Mouse (Mus musculus) gastrocnemius, adult 2 months (tissue): ENCODE measurements around the gene 0610040J01Rik. TPM values are rescaled to one million over a fixed set of nuclear protein-coding genes. Genes with fewer than 3 reads are reported as not detected.
A peak's percentile ranks its signal among the peaks of the same experiment; 100 is the strongest.

ENCODE experiments used
- DNase-seq: peaks from one replicate; pipeline ENCODE4 v3.0.0; 2022
- H3K27ac ChIP-seq: fragments of 200-600 bp; 2 replicates; pipeline ENCODE4 v1.8.1; 2022; ENCODE audit warnings: mild to moderate bottlenecking
- H3K4me3 ChIP-seq: fragments of 200-600 bp; 2 replicates; pipeline ENCODE4 v1.8.1; 2022; ENCODE audit warnings: mild to moderate bottlenecking, moderate library complexity
- CTCF ChIP-seq: fragments of 200-600 bp; IDR thresholded peaks from 2 replicates; pipeline ENCODE4 v1.8.1; 2022; ENCODE audit warnings: antibody characterized with exemption, mild to moderate bottlenecking, moderate library complexity
- intact Hi-C: fragments of 180-260 bp; cut with DNase I; formaldehyde crosslinking; loops from one replicate; pipeline ENCODE4 v1.15.1; 2025
- total RNA-seq, 2 experiments: library from RNA; stranded (reverse); gene quantifications; 2 replicates each; pipeline ENCODE4 v1.2.3; 2021

The 0610040J01Rik gene
- total RNA-seq, 2 experiments from 2014 or later = 5.6 to 11.4 TPM

DNA sequence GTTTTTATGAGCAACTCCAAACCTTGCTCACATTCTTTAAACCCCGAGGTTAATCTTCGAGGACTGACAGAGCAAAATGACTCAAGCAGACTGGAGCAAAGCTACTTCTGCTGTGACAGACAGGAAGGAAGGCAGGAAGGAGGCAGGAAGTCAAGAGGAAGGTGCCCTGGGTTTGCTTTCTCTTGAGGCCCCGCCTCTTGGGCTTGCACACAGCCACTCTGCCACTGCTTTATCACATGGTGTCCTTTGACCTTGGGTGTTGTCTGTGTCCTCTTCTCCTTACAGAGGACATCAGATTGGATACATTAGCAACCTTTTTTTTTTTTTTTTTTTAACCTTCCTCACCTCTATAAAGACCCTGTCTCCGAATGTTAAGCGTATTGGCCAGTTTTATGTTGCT, 25.0 kb downstream of the 0610040J01Rik start:
- intact Hi-C loops = no loop called here
- DNase-seq = no peak
- TF ChIP-seq CTCF = no peak
- H3K4me3 ChIP-seq = no peak overlapping the region
- no peak overlapping the region for H3K27ac ChIP-seq

DNA sequence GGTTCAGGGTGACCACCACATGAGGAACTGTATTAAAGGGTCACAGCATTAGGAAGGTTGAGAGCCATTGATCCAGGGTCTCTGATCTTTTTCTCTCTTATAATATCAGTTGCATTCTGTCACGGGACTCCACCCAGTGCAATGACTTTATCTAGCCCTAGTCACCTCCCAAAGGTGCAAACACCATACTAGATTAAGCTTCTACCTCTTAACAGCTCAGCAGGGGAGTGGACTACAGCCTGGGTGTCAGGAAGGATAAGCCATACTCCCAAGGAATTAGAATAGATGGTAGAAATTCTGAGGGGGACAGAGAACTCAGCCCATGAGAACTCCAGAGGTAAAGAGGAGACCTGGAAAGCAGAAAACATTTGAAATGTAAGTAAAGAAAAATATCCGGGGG, 25.7 kb downstream of the 0610040J01Rik start:
- Histone ChIP-seq H3K27ac (no peak overlapping the region), H3K4me3 (no peak overlapping the region)
- no peak for DNase-seq
- TF ChIP-seq CTCF = no peak
- intact Hi-C loops = no loop called here

DNA sequence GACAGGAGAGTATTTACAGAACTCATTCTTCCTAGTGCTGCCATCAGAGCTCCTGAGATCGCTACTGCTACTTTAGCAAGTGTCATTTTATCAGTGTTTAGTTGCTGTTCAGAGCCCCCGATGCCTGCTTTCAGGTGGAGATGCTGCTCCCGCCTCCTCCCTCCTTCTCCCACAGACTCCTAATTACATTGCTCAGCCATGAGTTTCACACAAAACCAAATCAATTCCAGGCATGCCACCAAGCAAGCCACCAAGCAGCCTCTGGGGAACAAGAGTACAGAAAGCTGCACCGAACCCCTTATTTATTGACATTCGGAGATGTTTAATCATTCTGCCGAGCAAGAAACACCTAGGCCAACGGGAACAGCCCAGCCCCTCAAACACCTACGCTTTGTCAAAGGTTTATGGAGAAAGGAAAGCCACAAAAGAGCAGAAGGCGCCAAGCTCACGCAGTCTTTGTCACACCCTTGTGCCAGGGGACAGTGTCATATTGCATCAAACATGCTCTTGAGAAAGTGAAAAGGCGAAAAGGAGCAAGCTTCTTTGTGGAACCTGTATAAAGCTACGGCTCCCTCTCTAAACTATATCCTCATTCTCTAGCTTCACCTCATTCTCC, 27.7 kb downstream of the 0610040J01Rik start:
- no peak for TF ChIP-seq CTCF
- intact Hi-C loops = no loop called here
- Histone ChIP-seq H3K4me3 (no peak overlapping the region), H3K27ac (no peak overlapping the region)
- no peak for DNase-seq

DNA sequence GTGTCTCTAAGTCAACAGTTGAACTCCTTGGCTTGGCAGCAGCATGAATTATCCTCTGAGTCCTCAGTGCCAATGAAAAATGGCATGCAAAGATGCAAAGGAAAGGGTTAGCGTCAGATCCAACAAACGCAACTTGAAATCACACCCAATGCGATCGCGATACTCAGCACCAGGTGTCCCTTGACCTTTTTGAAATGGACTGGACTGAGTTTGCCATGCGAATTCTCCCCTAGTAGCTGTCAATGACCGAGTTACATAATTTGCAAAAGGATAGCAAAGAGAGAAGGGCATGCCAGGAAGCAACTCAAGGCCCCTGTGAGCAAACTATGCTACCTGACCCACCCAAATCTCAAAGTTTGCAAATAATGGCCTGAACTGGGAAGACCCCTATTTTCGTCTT, 34.9 kb downstream of the 0610040J01Rik start:
- intact Hi-C loops = no loop called here
- H3K4me3 ChIP-seq = no peak overlapping the region
- H3K27ac ChIP-seq = no peak overlapping the region
- DNase-seq = no peak
- TF ChIP-seq CTCF = no peak

DNA sequence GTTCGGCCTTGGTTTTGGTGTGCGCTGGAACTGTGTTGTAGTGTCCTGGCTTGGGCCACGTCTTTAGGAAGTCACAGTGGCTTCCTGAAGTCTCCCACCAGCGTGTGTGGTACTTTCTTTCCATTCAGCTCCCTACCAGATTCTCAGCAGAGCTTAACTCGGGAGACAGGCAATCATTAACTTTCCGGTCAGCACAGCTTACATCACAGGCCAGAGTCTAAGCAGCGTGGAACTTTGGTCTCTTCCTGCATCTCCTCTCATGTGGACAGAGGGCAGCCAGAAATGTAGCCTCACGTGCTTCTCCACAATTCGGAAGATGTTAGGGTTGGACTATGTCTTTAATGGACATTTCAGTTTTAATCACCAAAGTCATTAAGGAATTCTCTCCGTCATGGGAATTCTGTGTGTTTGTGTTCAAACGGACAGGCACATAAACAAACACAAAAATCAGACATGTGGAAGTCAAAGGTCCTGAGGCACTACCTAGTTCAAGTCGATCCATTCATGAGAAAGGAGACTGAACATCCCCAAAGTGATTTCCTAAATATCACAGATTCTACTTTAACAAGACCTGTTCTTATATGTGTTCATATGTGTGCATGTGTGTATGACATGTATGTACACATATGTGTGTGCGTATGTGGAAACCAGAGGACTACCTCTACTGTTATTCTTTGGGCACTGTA, 35.5 kb downstream of the 0610040J01Rik start:
- no peak for DNase-seq
- no peak overlapping the region for H3K27ac ChIP-seq
- no peak overlapping the region for H3K4me3 ChIP-seq
- no peak for TF ChIP-seq CTCF
- intact Hi-C loops = no loop called here

DNA sequence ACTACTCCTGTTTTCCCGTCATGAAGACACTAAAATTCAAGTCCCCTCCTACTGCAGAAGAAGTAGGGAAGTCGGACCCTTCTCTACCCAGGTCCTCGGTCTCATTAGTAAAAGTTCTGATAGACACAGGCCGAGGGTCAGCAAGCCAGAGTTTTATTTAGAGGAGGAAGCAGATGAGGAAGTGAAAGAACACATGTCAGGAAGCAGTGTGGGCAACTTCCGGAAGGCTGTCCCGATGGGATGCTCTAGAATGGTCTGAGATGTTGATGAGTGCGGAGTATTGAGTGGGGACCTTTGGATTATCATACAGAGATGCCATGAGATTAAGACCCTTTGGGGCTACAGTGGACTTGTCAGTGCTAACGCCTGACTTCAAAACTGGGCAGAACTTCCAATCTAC, 46.7 kb downstream of the 0610040J01Rik start:
- no peak for DNase-seq
- no peak overlapping the region for H3K27ac ChIP-seq
- no peak for TF ChIP-seq CTCF
- no peak overlapping the region for H3K4me3 ChIP-seq
- intact Hi-C loops = no loop called here

DNA sequence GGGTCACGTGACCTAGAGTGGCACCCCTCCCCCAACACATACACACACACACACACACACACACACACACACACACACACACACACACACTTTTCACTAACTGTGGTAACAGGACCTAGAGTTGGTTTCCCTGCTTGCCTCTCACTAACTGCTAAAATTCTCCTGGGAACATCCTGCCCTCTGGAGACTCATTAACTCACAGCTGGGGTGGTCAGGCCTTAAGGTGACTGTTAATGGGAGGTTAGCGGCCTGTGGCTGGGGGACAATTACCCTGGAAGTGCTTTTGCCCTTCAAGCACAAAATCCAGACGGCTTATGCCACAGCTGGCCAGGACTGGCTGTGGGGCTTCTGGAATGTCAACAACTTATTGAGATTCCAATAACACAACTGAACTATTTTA, 55.3 kb downstream of the 0610040J01Rik start:
- H3K4me3 ChIP-seq = no peak overlapping the region
- H3K27ac ChIP-seq = no peak overlapping the region
- DNase-seq = no peak
- intact Hi-C loops = no loop called here
- no peak for TF ChIP-seq CTCF

DNA sequence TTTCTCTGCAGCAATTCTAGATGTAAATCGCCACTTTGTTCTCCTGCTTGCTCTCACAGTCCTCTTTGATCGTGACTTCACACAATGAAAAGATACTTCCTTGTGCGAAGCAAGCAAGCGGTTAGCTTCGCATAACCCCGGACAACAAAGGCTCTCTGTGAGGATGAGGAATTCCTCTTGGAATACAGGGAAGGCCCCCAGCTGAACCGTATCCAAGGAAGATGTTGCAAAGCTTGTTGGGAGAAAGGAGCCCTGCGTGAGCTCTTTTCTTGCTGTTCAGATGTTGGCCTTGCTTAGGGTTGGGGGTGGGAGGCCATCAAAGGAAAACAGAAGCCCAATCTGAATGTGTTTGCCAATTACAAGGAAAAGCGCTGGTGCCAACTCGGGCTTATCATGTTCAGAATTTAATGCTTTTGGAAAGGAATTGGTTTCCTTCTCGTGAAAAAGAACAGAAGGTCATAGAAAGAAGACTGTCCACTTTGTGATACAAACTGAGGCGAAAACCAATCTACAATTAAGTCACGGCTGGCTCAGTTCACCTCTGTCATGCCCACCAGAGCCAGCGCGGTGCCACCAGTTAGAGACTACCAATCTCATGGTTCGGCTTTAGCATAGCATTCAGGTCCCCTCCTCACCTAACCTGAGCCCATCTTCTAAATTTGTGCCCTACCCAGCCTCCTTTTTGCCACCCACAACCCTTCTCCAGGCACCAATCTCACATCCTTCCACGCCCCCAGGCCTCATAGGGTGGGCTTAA, 60.2 kb downstream of the 0610040J01Rik start:
- DNase-seq = no peak
- no peak for TF ChIP-seq CTCF
- no peak overlapping the region for H3K27ac ChIP-seq
- intact Hi-C loops = no loop called here
- no peak overlapping the region for H3K4me3 ChIP-seq

DNA sequence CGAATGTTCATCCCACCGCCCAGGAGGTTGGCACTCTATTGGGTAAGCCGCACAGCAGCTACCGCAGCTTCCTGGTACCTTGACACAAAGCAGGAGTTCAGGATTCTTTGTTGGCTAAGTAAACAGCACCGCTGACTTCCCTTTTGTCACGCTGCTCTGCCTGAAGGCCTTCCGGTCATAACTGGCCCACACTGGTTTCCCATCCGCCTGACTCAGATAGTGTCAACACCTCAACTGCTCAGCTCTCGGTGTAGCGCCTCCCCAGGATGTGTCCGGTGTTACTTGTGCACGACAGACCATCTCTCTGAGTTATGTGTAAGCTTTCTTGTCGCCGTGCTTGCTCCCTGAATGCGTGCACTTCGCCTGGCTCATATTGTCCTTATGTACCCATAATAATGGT, 62.7 kb downstream of the 0610040J01Rik start:
- DNase-seq = no peak
- TF ChIP-seq CTCF = no peak
- intact Hi-C loops = no loop called here

DNA sequence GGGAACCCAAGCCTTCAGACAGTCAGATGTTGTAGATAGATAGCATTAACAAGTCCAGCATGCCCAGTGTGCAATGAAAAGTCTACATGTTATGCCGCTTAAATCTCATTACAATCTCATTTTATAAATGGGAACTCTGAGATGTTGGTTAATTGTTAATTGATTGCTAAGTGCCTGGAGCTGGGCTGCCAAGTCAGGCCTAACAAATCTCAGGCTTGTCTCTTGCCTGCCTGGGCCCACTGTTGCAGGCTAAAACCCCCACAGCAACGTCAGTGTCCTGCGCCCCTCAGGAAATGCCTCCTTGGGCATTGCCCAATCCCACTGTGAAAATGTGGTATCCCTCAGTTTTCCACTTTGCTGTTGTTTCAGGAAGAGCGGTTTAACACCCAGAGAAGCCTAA, 63.9 kb downstream of the 0610040J01Rik start:
- intact Hi-C loops = no loop called here
- no peak overlapping the region for H3K4me3 ChIP-seq
- no peak for TF ChIP-seq CTCF
- no peak overlapping the region for H3K27ac ChIP-seq
- DNase-seq = no peak

More for the DNA sequence above, 62.7 kb downstream of the 0610040J01Rik start:
- Histone ChIP-seq H3K4me3 (no peak overlapping the region), H3K27ac (no peak overlapping the region)

DNA sequence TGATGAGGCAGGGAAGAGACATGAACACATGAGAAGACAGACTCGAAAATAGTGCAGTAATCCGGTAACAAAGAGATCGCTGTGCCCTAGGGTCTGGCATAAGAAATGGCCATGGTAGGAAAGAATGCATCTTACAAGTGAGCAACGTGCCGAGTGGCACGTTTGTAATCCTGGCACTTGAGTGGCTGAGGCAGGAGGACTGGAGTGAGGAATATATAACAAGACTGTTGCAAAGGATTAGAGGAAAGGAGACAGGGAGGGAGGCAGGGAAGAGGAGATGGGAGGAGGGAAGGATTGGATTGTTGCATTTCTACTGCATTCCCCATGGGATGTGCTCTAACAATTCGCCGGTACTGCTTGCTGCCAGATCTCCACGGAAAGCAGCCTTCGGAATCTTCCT, 66.9 kb downstream of the 0610040J01Rik start:
- no peak for TF ChIP-seq CTCF
- H3K4me3 ChIP-seq = no peak overlapping the region
- no peak overlapping the region for H3K27ac ChIP-seq
- intact Hi-C loops = no loop called here
- DNase-seq = no peak

DNA sequence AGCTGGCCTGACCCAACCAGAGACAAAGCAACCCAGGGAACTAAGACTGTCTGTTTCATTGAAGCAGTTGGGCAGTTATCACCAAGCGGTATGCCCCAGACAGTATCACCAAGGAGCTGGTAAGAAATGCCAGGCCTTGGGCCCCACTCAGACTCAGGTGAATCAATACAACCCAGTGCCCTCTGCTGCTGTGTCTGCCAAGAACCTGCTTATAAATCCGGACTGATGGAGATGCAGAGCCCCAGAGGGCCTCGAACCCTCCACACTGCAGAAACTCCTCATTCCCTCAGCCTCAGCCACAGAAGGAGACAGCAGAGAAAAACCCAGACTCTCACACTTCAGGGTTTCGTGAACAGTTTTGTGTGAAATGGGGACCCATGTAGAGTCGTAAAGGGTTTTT, 74.1 kb downstream of the 0610040J01Rik start:
- DNase-seq = no peak
- Histone ChIP-seq H3K4me3 (no peak overlapping the region), H3K27ac (no peak overlapping the region)
- no peak for TF ChIP-seq CTCF
- intact Hi-C loops = loop anchor here (1.0 kb wide), 1 partner anchor 75 kb away; no protein-coding TSS in a partner anchor

DNA sequence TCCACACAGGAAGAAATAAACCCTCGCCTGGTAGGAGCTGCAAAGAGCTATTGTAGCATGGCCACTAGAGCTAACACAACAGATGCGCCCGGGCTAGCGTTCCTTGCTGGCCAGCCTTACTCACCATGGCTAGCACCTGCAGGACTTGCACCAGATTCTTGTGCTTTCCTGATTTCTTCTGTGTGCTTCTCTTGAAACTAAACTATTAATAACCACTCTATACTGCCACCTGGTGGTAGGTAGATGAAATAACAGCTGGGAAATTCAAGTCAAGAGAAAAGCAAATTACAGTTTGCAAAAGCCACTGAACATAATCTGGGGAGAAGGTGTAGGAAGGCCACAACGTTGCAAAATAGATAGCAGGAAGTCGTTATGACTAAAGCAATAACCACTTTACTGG, 74.5 kb downstream of the 0610040J01Rik start:
- TF ChIP-seq CTCF = peak; percentile 76
- intact Hi-C loops = loop anchor here (1.0 kb wide), 1 partner anchor 75 kb away; no protein-coding TSS in a partner anchor
- DNase-seq = no peak
- Histone ChIP-seq H3K27ac (no peak overlapping the region), H3K4me3 (no peak overlapping the region)
